Mouse (Mus musculus): ENCODE measurements around the gene Zfp637. TPM values are rescaled to one million over a fixed set of nuclear protein-coding genes. Genes with fewer than 3 reads are reported as not detected.

Gene Zfp637
- polyA plus RNA-seq, 1 experiment from 2014 or later = 25.4 TPM

GRCm38 (mm10) chr6:117810717-117811116 is 30.3 kb upstream of the Zfp637 start:
- no peak for ATAC-seq
- no peaks in the 10 kb centered on the region for H3K9me3 ChIP-seq (ENCODE audit: low read length)
- no peak for DNase-seq
- H3K4me1 ChIP-seq (ENCODE audit: insufficient read depth) = no peaks in the 10 kb centered on the region
- 69% methylated on average over 4 of the region's 4 CpGs for WGBS (ENCODE audit: insufficient replicate concordance)
- H3K36me3 ChIP-seq (replicated peaks; ENCODE audit: insufficient read depth, low read length) = no peaks in the 10 kb centered on the region
- no peaks in the 10 kb centered on the region for H3K27me3 ChIP-seq (ENCODE audit: insufficient read depth, low read length)
- no peak overlapping the region for H3K4me2 ChIP-seq (ENCODE audit: low read depth, low read length)
- no peak overlapping the region for H3K4me3 ChIP-seq (ENCODE audit: low read depth, low read length)
- no peak overlapping the region for H3K9ac ChIP-seq (replicated peaks)
- H3K27ac ChIP-seq (ENCODE audit: low read depth) = no peak overlapping the region
- no peak for TF ChIP-seq EP300 (IDR thresholded peaks at IDR 0.05; ENCODE audit: low read depth)
- no peak for TF ChIP-seq CTCF (IDR thresholded peaks at IDR 0.05; ENCODE audit: low read depth)

- H3K9ac ChIP-seq (replicated peaks) = no peak overlapping the region
- DNase-seq (no peak), ATAC-seq (no peak)
- no peaks in the 10 kb centered on the region for H3K36me3 ChIP-seq (replicated peaks; ENCODE audit: insufficient read depth, low read length)
- TF ChIP-seq CTCF (IDR thresholded peaks at IDR 0.05; ENCODE audit: low read depth) (no peak), EP300 (IDR thresholded peaks at IDR 0.05; ENCODE audit: low read depth) (no peak)
- 61% methylated on average over 5 of the region's 5 CpGs for WGBS (ENCODE audit: insufficient replicate concordance)
- H3K4me2 ChIP-seq (ENCODE audit: low read depth, low read length) = no peak overlapping the region
- no peaks in the 10 kb centered on the region for H3K27me3 ChIP-seq (ENCODE audit: insufficient read depth, low read length)
- H3K9me3 ChIP-seq (ENCODE audit: low read length) = no peaks in the 10 kb centered on the region
- no peak overlapping the region for H3K27ac ChIP-seq (ENCODE audit: low read depth)
- no peaks in the 10 kb centered on the region for H3K4me1 ChIP-seq (ENCODE audit: insufficient read depth)
- H3K4me3 ChIP-seq (ENCODE audit: low read depth, low read length) = no peak overlapping the region
Measured at GRCm38 (mm10) chr6:117811256-117811655, 29.7 kb upstream of the Zfp637 start.

- Histone ChIP-seq H3K9ac (replicated peaks) (no peak overlapping the region), H3K9me3 (ENCODE audit: low read length) (no peaks in the 10 kb centered on the region), H3K27ac (ENCODE audit: low read depth) (no peak overlapping the region), H3K4me1 (ENCODE audit: insufficient read depth) (no peaks in the 10 kb centered on the region), H3K27me3 (ENCODE audit: insufficient read depth, low read length) (no peaks in the 10 kb centered on the region), H3K36me3 (replicated peaks; ENCODE audit: insufficient read depth, low read length) (no peaks in the 10 kb centered on the region), H3K4me3 (ENCODE audit: low read depth, low read length) (no peak overlapping the region), H3K4me2 (ENCODE audit: low read depth, low read length) (no peak overlapping the region)
- TF ChIP-seq CTCF (IDR thresholded peaks at IDR 0.05; ENCODE audit: low read depth) (no peak), EP300 (IDR thresholded peaks at IDR 0.05; ENCODE audit: low read depth) (no peak)
- ATAC-seq (no peak), DNase-seq (no peak)
Measured at GRCm38 (mm10) chr6:117814681-117815080, 26.3 kb upstream of the Zfp637 start.

- no peaks in the 10 kb centered on the region for H3K36me3 ChIP-seq (replicated peaks; ENCODE audit: insufficient read depth, low read length)
- ATAC-seq (no peak), DNase-seq (no peak)
- H3K4me1 ChIP-seq (ENCODE audit: insufficient read depth) = no peaks in the 10 kb centered on the region
- no peak overlapping the region for H3K27ac ChIP-seq (ENCODE audit: low read depth)
- no peak overlapping the region for H3K4me2 ChIP-seq (ENCODE audit: low read depth, low read length)
- 50% methylated on average over 3 of the region's 5 CpGs for WGBS (ENCODE audit: insufficient replicate concordance)
- no peak for TF ChIP-seq EP300 (IDR thresholded peaks at IDR 0.05; ENCODE audit: low read depth)
- TF ChIP-seq CTCF (IDR thresholded peaks at IDR 0.05; ENCODE audit: low read depth) = no peak
- H3K27me3 ChIP-seq (ENCODE audit: insufficient read depth, low read length) = no peaks in the 10 kb centered on the region
- H3K9me3 ChIP-seq (ENCODE audit: low read length) = no peaks in the 10 kb centered on the region
- H3K4me3 ChIP-seq (ENCODE audit: low read depth, low read length) = no peak overlapping the region
- no peak overlapping the region for H3K9ac ChIP-seq (replicated peaks)
Measured at GRCm38 (mm10) chr6:117817108-117817541, 23.9 kb upstream of the Zfp637 start.

- Histone ChIP-seq H3K27ac (ENCODE audit: low read depth) (no peak overlapping the region), H3K27me3 (ENCODE audit: insufficient read depth, low read length) (no peaks in the 10 kb centered on the region), H3K9me3 (ENCODE audit: low read length) (no peaks in the 10 kb centered on the region), H3K4me1 (ENCODE audit: insufficient read depth) (no peaks in the 10 kb centered on the region), H3K36me3 (replicated peaks; ENCODE audit: insufficient read depth, low read length) (no peaks in the 10 kb centered on the region), H3K9ac (replicated peaks) (no peak overlapping the region), H3K4me3 (ENCODE audit: low read depth, low read length) (no peak overlapping the region), H3K4me2 (ENCODE audit: low read depth, low read length) (no peak overlapping the region)
- no peak for ATAC-seq
- 82% methylated on average over 14 of the region's 14 CpGs for WGBS (ENCODE audit: insufficient replicate concordance)
- no peak for TF ChIP-seq CTCF (IDR thresholded peaks at IDR 0.05; ENCODE audit: low read depth)
- TF ChIP-seq EP300 (IDR thresholded peaks at IDR 0.05; ENCODE audit: low read depth) = no peak
- DNase-seq = no peak
Measured at GRCm38 (mm10) chr6:117820327-117820726, 20.7 kb upstream of the Zfp637 start.

- Histone ChIP-seq H3K9me3 (ENCODE audit: low read length) (no peaks in the 10 kb centered on the region), H3K4me3 (ENCODE audit: low read depth, low read length) (no peak overlapping the region), H3K36me3 (replicated peaks; ENCODE audit: insufficient read depth, low read length) (no peaks in the 10 kb centered on the region), H3K27ac (ENCODE audit: low read depth) (no peak overlapping the region), H3K4me1 (ENCODE audit: insufficient read depth) (no peaks in the 10 kb centered on the region), H3K4me2 (ENCODE audit: low read depth, low read length) (no peak overlapping the region), H3K9ac (replicated peaks) (no peak overlapping the region), H3K27me3 (ENCODE audit: insufficient read depth, low read length) (no peaks in the 10 kb centered on the region)
- 10% methylated on average over 4 of the region's 4 CpGs for WGBS (ENCODE audit: insufficient replicate concordance)
- ATAC-seq (peak; percentile 71), DNase-seq (peak; percentile 76)
- TF ChIP-seq EP300 (IDR thresholded peaks at IDR 0.05; ENCODE audit: low read depth) (no peak), CTCF (IDR thresholded peaks at IDR 0.05; ENCODE audit: low read depth) (peak; percentile 79)
Measured at GRCm38 (mm10) chr6:117825369-117825768, 15.6 kb upstream of the Zfp637 start.

GRCm38 (mm10) chr6:117828273-117828672 is 12.7 kb upstream of the Zfp637 start:
- WGBS (ENCODE audit: insufficient replicate concordance) = 13% methylated on average over 9 of the region's 9 CpGs
- Histone ChIP-seq H3K27me3 (ENCODE audit: insufficient read depth, low read length) (no peaks in the 10 kb centered on the region), H3K27ac (ENCODE audit: low read depth) (no peak overlapping the region), H3K9ac (replicated peaks) (no peak overlapping the region), H3K4me3 (ENCODE audit: low read depth, low read length) (no peak overlapping the region), H3K4me2 (ENCODE audit: low read depth, low read length) (no peak overlapping the region), H3K4me1 (ENCODE audit: insufficient read depth) (no peaks in the 10 kb centered on the region), H3K36me3 (replicated peaks; ENCODE audit: insufficient read depth, low read length) (no peaks in the 10 kb centered on the region), H3K9me3 (ENCODE audit: low read length) (no peaks in the 10 kb centered on the region)
- peak; percentile 75 for DNase-seq
- no peak for ATAC-seq
- TF ChIP-seq CTCF (IDR thresholded peaks at IDR 0.05; ENCODE audit: low read depth) (peak; percentile 84), EP300 (IDR thresholded peaks at IDR 0.05; ENCODE audit: low read depth) (no peak)

All from liver, postnatal 0 days (tissue).